Mouse (Mus musculus) hindbrain, postnatal 0 days (tissue): ENCODE measurements around the gene Lrch1. TPM values are rescaled to one million over a fixed set of nuclear protein-coding genes. Genes with fewer than 3 reads are reported as not detected.
A peak's percentile ranks its signal among the peaks of the same experiment; 100 is the strongest.

Source experiments
- ATAC-seq: fragments of 200-750 bp; cut with Nextera tagmentation; 2 replicates; pipeline ENCODE4 v1.8.0; 2017; ENCODE audit warnings: mild to moderate bottlenecking, moderate TSS enrichment, moderate library complexity
- DNase-seq: peaks from one replicate; pipeline ENCODE4 v3.0.0-alpha.2; 2015; ENCODE audit warnings: low spot score
- H3K27ac ChIP-seq: fragments of 300-500 bp; sonication (generic); 2 replicates; pipeline ENCODE4 v1.5.1; 2014; ENCODE audit warnings: mild to moderate bottlenecking
- H3K27me3 ChIP-seq: fragments of 300-500 bp; sonication (generic); 2 replicates; pipeline ENCODE4 v1.6.1; 2014; ENCODE audit warnings: low read length, mixed read lengths; ENCODE audit not compliant: insufficient read depth
- H3K36me3 ChIP-seq: fragments of 300-500 bp; sonication (generic); 2 replicates; pipeline ENCODE4 v1.6.1; 2014; ENCODE audit warnings: low read length, mixed read lengths; ENCODE audit not compliant: insufficient read depth
- H3K4me1 ChIP-seq: fragments of 300-500 bp; sonication (generic); 2 replicates; pipeline ENCODE4 v1.6.1; 2014; ENCODE audit warnings: antibody characterized with exemption, low read length, mixed read lengths; ENCODE audit not compliant: insufficient read depth
- H3K4me2 ChIP-seq: fragments of 300-500 bp; sonication (generic); 2 replicates; pipeline ENCODE4 v1.6.1; 2014; ENCODE audit warnings: low read depth, mild to moderate bottlenecking, low read length, moderate library complexity, mixed read lengths
- H3K4me3 ChIP-seq: fragments of 300-500 bp; sonication (generic); 2 replicates; pipeline ENCODE4 v1.5.1; 2014; ENCODE audit warnings: low read length
- H3K9ac ChIP-seq: fragments of 300-500 bp; sonication (generic); replicated peaks from 2 replicates; pipeline ENCODE4 v1.6.1; 2014; ENCODE audit warnings: mild to moderate bottlenecking, low read length, moderate library complexity, mixed read lengths
- H3K9me3 ChIP-seq: fragments of 300-500 bp; sonication (generic); 2 replicates; pipeline ENCODE4 v1.6.1; 2016; ENCODE audit warnings: low read length, mixed read lengths
- CTCF ChIP-seq: IDR thresholded peaks from 2 replicates; pipeline ENCODE4 v1.5.1; 2016; ENCODE audit warnings: antibody characterized with exemption, control low read depth, low read depth
- WGBS: fragments of 180-500 bp; shearing (Covaris S2); extraction: QIAGEN DNeasy Blood & Tissue Kit; methylation state at CpG from one replicate; pipeline ENCODE4 v1.1.7; 2014; 5-methylcytosine and 5-hydroxymethylcytosine counted together
- polyA plus RNA-seq: library from polyadenylated mRNA; unstranded; fragments of >200 nt; fragmentation: Nextera tagmentation; extraction: Ambion mirVana; gene quantifications from 2 replicates; pipeline ENCODE4 v1.2.1, GENCODE M21; 2015
- total RNA-seq: library from RNA; depleted of rRNA; stranded (reverse); fragments of >200 nt; gene quantifications from 2 replicates; pipeline ENCODE4 v1.2.3, GENCODE M21; 2014

Gene Lrch1
- total and polyA plus RNA-seq, 2 experiments from 2014 or later, result 17.3 to 22.3 TPM

DNA sequence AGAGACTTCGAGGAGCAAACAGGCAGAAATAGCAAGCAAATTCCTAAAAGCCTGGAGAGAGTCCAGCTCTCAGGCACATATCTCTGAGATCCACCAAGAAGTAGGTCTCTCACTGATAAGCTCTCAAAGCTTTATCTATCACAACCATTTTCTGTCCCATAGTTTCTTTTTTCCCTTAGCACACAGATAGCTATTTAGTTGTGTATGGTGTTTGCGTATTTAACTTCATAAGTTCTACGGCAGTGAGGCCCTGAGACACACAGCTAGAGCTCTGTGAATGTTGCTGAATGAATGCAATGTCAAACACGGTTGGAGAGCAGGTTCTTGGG is 78.8 kb downstream of the Lrch1 start:
- peaks cover 24% of the 10 kb centered on the region for H3K4me1 ChIP-seq
- no peak for TF ChIP-seq CTCF
- ATAC-seq, result no peak

DNA sequence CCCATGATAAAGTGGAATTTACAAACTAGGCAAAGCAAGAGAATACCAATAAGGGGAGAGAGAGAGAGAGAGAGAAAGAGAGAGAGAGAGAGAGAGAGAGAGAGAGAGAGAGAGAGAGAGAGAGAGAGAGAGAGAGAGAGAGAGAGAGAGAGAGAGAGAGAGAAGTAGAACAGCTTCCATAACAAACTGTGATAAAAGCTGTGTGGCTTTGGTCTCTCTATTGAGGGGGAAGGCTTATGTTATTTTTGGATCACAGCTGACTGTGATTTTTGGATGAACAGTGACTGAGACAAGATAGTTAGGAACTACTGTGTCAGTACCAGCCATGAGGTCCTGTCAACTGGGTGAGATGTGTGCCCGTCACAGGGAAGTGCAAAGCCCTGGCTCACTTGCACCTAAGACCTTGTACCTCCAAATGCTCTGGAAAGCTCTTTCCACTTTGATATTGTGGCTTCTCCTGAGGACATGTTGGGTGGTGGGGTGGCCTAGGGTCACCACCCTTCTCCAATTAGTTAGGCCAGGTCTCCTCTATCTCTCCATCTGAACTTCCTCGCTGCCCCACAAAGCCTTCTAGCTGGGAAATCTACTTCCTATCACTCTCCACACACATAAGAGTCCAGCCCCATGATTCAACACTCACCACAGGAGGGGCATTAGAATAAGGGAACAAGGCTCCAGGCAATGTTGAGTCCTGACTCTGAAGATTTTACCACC is 79.3 kb downstream of the Lrch1 start:
- peaks cover 24% of the 10 kb centered on the region for H3K4me1 ChIP-seq
- no peaks in the 10 kb centered on the region for H3K36me3 ChIP-seq
- H3K27ac ChIP-seq, result no peak overlapping the region
- WGBS, result 90% methylated on average over 2 of the region's 2 CpGs
- TF ChIP-seq CTCF, result no peak
- H3K9ac ChIP-seq, result no peak overlapping the region
- H3K9me3 ChIP-seq, result no peaks in the 10 kb centered on the region
- ATAC-seq (no peak), DNase-seq (no peak)
- H3K27me3 ChIP-seq, result no peaks in the 10 kb centered on the region
- no peak overlapping the region for H3K4me3 ChIP-seq
- no peak overlapping the region for H3K4me2 ChIP-seq

More for the DNA sequence above, 78.8 kb downstream of the Lrch1 start:
- Histone ChIP-seq H3K9ac (no peak overlapping the region), H3K27me3 (no peaks in the 10 kb centered on the region), H3K9me3 (no peaks in the 10 kb centered on the region), H3K27ac (no peak overlapping the region), H3K4me3 (no peak overlapping the region), H3K4me2 (no peak overlapping the region), H3K36me3 (no peaks in the 10 kb centered on the region)
- DNase-seq, result no peak
- 78% methylated on average over 4 of the region's 4 CpGs for WGBS

GRCm38 (mm10) chr14:74867076-74868042 is 80.3 kb downstream of the Lrch1 start:
- ATAC-seq, result peak; percentile 20
- Histone ChIP-seq H3K4me2 (peak overlapping the region; percentile 52), H3K27me3 (no peaks in the 10 kb centered on the region), H3K9me3 (no peaks in the 10 kb centered on the region), H3K4me1 (peaks cover 24% of the 10 kb centered on the region), H3K27ac (no peak overlapping the region), H3K36me3 (no peaks in the 10 kb centered on the region), H3K4me3 (peak overlapping the region; percentile 0; the same call in 1 of the 2 replicates), H3K9ac (0 out of 2 replicates have a peak overlapping the region, but pooled peaks have one; percentile 17)
- WGBS, result 16% methylated on average over 20 of the region's 20 CpGs
- peak; percentile 13 for DNase-seq
- TF ChIP-seq CTCF, result no peak

DNA sequence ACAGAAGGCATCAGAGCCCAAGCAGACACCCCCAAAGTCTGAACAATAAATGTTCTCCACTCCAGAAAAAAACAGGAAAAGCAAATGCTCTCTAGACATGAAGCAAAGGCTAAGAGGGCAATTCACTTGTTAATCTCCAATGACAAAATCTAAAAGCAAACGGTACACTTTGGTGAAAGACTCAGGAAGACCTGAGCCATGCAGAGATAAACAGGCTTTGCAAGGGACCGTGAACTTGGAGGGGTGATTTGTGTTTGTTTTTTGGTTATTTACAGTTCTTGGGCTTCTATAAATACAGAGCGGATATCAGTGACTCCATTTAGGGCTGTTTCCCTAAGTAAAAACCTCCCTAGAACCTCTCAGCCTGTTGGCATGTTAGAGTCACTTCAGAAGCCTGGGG is 81.9 kb downstream of the Lrch1 start:
- Histone ChIP-seq H3K4me3 (no peak overlapping the region), H3K27ac (no peak overlapping the region), H3K4me2 (no peak overlapping the region), H3K36me3 (no peaks in the 10 kb centered on the region), H3K27me3 (no peaks in the 10 kb centered on the region), H3K4me1 (peaks cover 24% of the 10 kb centered on the region), H3K9ac (no peak overlapping the region), H3K9me3 (no peaks in the 10 kb centered on the region)
- no peak for ATAC-seq
- DNase-seq, result no peak
- no peak for TF ChIP-seq CTCF
- 64% methylated on average over 3 of the region's 3 CpGs for WGBS

- no peak overlapping the region for H3K9ac ChIP-seq
- WGBS, result 81% methylated on average over 5 of the region's 5 CpGs
- peaks cover 24% of the 10 kb centered on the region for H3K4me1 ChIP-seq
- H3K4me2 ChIP-seq, result no peak overlapping the region
- TF ChIP-seq CTCF, result no peak
- H3K9me3 ChIP-seq, result no peaks in the 10 kb centered on the region
- ATAC-seq (no peak), DNase-seq (no peak)
- no peaks in the 10 kb centered on the region for H3K36me3 ChIP-seq
- H3K27me3 ChIP-seq, result no peaks in the 10 kb centered on the region
- H3K4me3 ChIP-seq, result no peak overlapping the region
- no peak overlapping the region for H3K27ac ChIP-seq
These were observed 82.7 kb downstream of the Lrch1 start for GRCm38 (mm10) chr14:74864805-74865483.

GRCm38 (mm10) chr14:74861456-74861855 is 86.2 kb downstream of the Lrch1 start:
- H3K9ac ChIP-seq, result no peak overlapping the region
- ATAC-seq, result no peak
- no peaks in the 10 kb centered on the region for H3K9me3 ChIP-seq
- no peak overlapping the region for H3K4me3 ChIP-seq
- no peaks in the 10 kb centered on the region for H3K27me3 ChIP-seq
- peaks cover 11% of the 10 kb centered on the region for H3K4me1 ChIP-seq
- WGBS, result 93% methylated on average over 9 of the region's 9 CpGs
- DNase-seq, result no peak
- H3K36me3 ChIP-seq, result no peaks in the 10 kb centered on the region
- no peak for TF ChIP-seq CTCF
- H3K27ac ChIP-seq, result no peak overlapping the region
- H3K4me2 ChIP-seq, result no peak overlapping the region
